Mouse (Mus musculus) stomach, postnatal 0 days (tissue): ENCODE measurements around the gene Naa40. TPM values are rescaled to one million over a fixed set of nuclear protein-coding genes. Genes with fewer than 3 reads are reported as not detected.

Experiments used
- ATAC-seq: fragments of 200-750 bp; cut with Nextera tagmentation; 2 replicates; pipeline ENCODE4 v1.8.0; 2017; ENCODE audit not compliant: low FRiP score, low TSS enrichment
- DNase-seq: peaks from one replicate; pipeline ENCODE4 v3.0.0-alpha.2; 2016; ENCODE audit warnings: low spot score
- H3K27ac ChIP-seq: fragments of 300-500 bp; sonication (generic); replicated peaks from 2 replicates; pipeline ENCODE4 v1.5.1; 2014; ENCODE audit warnings: mild to moderate bottlenecking, control low read depth
- H3K27me3 ChIP-seq: fragments of 300-500 bp; sonication (generic); 2 replicates; pipeline ENCODE4 v1.6.1; 2014; ENCODE audit warnings: low read length; ENCODE audit not compliant: control insufficient read depth, insufficient read depth
- H3K36me3 ChIP-seq: fragments of 300-500 bp; sonication (generic); 2 replicates; pipeline ENCODE4 v1.6.1; 2014; ENCODE audit warnings: low read length, mixed read lengths; ENCODE audit not compliant: control insufficient read depth, insufficient read depth
- H3K4me1 ChIP-seq: fragments of 300-500 bp; sonication (generic); replicated peaks from 2 replicates; pipeline ENCODE4 v1.6.1; 2014; ENCODE audit warnings: antibody characterized with exemption; ENCODE audit not compliant: control insufficient read depth, insufficient read depth
- H3K4me2 ChIP-seq: fragments of 300-500 bp; sonication (generic); replicated peaks from 2 replicates; pipeline ENCODE4 v1.6.1; 2014; ENCODE audit warnings: low read depth, mild to moderate bottlenecking, control low read depth, moderate library complexity
- H3K4me3 ChIP-seq: fragments of 300-500 bp; sonication (generic); 2 replicates; pipeline ENCODE4 v1.5.1; 2014; ENCODE audit warnings: low read depth, low read length, control low read depth
- H3K9ac ChIP-seq: fragments of 300-500 bp; sonication (generic); 2 replicates; pipeline ENCODE4 v1.6.1; 2014; ENCODE audit warnings: mild to moderate bottlenecking, low read length, control low read depth, mixed read lengths
- H3K9me3 ChIP-seq: fragments of 300-500 bp; sonication (generic); 2 replicates; pipeline ENCODE4 v1.6.1; 2016; ENCODE audit warnings: low read length; ENCODE audit not compliant: control insufficient read depth
- CTCF ChIP-seq: IDR thresholded peaks from 2 replicates; pipeline ENCODE4 v1.5.1; 2016; ENCODE audit warnings: antibody characterized with exemption, low read depth, mild to moderate bottlenecking, moderate library complexity
- EP300 ChIP-seq: optimal IDR thresholded peaks from 2 replicates; pipeline ENCODE3; 2016; ENCODE audit warnings: antibody characterized with exemption
- WGBS: fragments of 180-500 bp; shearing (Covaris S2); extraction: QIAGEN DNeasy Blood & Tissue Kit; methylation state at CpG from one replicate; pipeline ENCODE4 v1.1.7; 2014; 5-methylcytosine and 5-hydroxymethylcytosine counted together
- polyA plus RNA-seq: library from polyadenylated mRNA; unstranded; fragments of >200 nt; fragmentation: Nextera tagmentation; extraction: Ambion mirVana; gene quantifications from 2 replicates; pipeline ENCODE4 v1.2.1, GENCODE M21; 2015

Gene Naa40
- polyA plus RNA-seq, 1 experiment from 2014 or later: 20.1 TPM

DNA sequence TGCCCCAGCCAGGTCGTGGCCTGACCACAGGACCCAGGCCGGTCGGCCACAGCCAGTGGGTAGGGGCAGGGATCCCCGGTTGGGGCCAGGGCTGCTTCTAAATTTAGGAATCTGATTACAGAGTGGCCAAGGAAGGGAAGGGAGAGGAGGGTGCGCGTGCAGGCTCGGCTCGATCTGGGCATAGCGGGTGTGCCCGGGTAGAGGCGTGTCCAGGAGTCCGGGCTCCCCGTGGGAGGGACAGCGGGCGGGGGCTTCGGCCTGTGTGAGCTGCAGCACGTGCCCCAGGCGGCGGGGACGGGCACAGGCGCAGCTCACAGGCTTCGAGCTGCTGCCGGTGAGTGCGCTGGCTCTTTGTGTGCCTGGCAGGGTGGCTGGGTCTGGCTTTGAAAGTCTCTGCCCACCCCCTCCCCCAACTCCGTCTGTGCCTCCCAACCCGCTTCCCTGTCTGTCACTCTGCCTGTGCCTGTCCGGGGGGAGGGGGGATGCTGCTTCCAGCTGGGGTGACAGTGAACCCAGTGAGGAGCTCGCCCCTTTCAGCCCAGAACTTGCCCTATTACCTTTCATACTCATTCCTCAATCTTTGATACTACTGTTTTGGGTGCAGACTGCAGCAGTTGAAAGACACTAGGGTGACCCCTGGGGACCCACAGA, 26.2 kb upstream of the Naa40 start, which contains the start of gene Rcor2:
Gene Rcor2, plus strand, starts transcription at position 235 of the 651 bp plus-strand sequence.
- H3K4me3 ChIP-seq: peak within 1 kb of the TSS; percentile 73
- peak; percentile 59 for ATAC-seq
- DNase-seq: peak; percentile 85
- no peaks in the 10 kb centered on the region for H3K36me3 ChIP-seq
- H3K27me3 ChIP-seq: no peaks in the 10 kb centered on the region
- H3K4me1 ChIP-seq: peaks cover 24% of the 10 kb centered on the region
- H3K4me2 ChIP-seq: peak within 1 kb of the TSS; percentile 97
- TF ChIP-seq EP300 (no peak), CTCF (no peak)
- no peaks in the 10 kb centered on the region for H3K9me3 ChIP-seq
- WGBS: 6% methylated on average over 25 of the region's 28 CpGs
- H3K9ac ChIP-seq: peak within 1 kb of the TSS; percentile 70
- peak within 1 kb of the TSS; percentile 81 for H3K27ac ChIP-seq

GRCm38 (mm10) chr19:7266421-7266831, 25.4 kb upstream of the Naa40 start:
- Histone ChIP-seq H3K4me2 (no peak overlapping the region), H3K4me3 (no peak overlapping the region), H3K27me3 (no peaks in the 10 kb centered on the region), H3K4me1 (peaks cover 24% of the 10 kb centered on the region), H3K36me3 (no peaks in the 10 kb centered on the region), H3K9ac (no peak overlapping the region), H3K27ac (no peak overlapping the region), H3K9me3 (no peaks in the 10 kb centered on the region)
- no peak for TF ChIP-seq EP300
- TF ChIP-seq CTCF: no peak
- WGBS: 66% methylated on average over 4 of the region's 4 CpGs
- DNase-seq (no peak), ATAC-seq (no peak)

GRCm38 (mm10) chr19:7265478-7266191, 24.7 kb upstream of the Naa40 start:
- WGBS: 30% methylated on average over 14 of the region's 14 CpGs
- peaks cover 24% of the 10 kb centered on the region for H3K4me1 ChIP-seq

DNA sequence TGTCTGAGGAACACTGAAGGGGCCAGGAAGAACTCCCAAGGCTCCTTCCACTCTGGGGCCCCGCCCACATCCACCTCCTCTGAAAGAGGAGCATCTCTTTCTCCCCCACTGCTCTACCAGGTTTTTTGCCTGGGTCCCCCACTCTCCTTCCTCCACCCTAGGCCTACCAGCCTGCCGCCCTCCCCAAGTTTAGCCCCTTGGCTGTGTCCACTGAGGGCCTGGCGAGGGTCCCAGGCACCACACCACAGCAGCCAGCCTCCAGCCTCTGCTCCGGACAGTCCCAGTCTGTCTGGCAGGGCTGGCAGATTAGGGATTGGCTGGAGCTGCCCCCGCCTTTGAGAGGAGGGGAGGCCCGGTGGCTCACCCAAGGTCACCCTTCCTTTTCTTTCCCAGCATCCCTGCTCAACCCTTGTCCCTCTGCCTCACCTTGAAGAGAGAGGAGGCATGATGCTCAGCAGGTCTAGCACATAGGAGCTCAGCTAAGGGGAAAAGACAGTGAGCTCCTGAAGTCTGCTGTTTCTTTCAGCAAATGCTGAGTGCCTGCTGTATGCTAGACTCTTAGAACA, 23.9 kb upstream of the Naa40 start:
- DNase-seq (no peak), ATAC-seq (no peak)
- H3K4me2 ChIP-seq: no peak overlapping the region
- H3K27ac ChIP-seq: no peak overlapping the region; the same call in 1 of the 2 replicates
- no peaks in the 10 kb centered on the region for H3K27me3 ChIP-seq
- H3K9ac ChIP-seq: no peak overlapping the region
- TF ChIP-seq EP300 (no peak), CTCF (no peak)
- H3K36me3 ChIP-seq: no peaks in the 10 kb centered on the region
- peaks cover 24% of the 10 kb centered on the region for H3K4me1 ChIP-seq
- WGBS: 26% methylated on average over 6 of the region's 6 CpGs
- H3K4me3 ChIP-seq: no peak overlapping the region
- H3K9me3 ChIP-seq: no peaks in the 10 kb centered on the region

More at GRCm38 (mm10) chr19:7265478-7266191, 24.7 kb upstream of the Naa40 start:
- Histone ChIP-seq H3K27me3 (no peaks in the 10 kb centered on the region), H3K9me3 (no peaks in the 10 kb centered on the region), H3K9ac (peak overlapping the region; percentile 23), H3K4me3 (no peak overlapping the region), H3K4me2 (no peak overlapping the region), H3K27ac (peak overlapping the region; percentile 45), H3K36me3 (no peaks in the 10 kb centered on the region)
- ATAC-seq: no peak
- DNase-seq: no peak
- no peak for TF ChIP-seq EP300
- no peak for TF ChIP-seq CTCF

- Histone ChIP-seq H3K9me3 (no peaks in the 10 kb centered on the region), H3K27ac (no peak overlapping the region), H3K36me3 (no peaks in the 10 kb centered on the region), H3K4me3 (no peak overlapping the region), H3K27me3 (no peaks in the 10 kb centered on the region), H3K4me2 (no peak overlapping the region), H3K9ac (no peak overlapping the region), H3K4me1 (peaks cover 22% of the 10 kb centered on the region)
- WGBS: 17% methylated on average over 9 of the region's 9 CpGs
- TF ChIP-seq EP300 (no peak), CTCF (peak; percentile 91)
- ATAC-seq (no peak), DNase-seq (peak; percentile 88)
Observed at GRCm38 (mm10) chr19:7264088-7264765, 23.2 kb upstream of the Naa40 start.
